20 mouse cellular contexts compared by ENCODE assay signal in the genomic region with DNA sequence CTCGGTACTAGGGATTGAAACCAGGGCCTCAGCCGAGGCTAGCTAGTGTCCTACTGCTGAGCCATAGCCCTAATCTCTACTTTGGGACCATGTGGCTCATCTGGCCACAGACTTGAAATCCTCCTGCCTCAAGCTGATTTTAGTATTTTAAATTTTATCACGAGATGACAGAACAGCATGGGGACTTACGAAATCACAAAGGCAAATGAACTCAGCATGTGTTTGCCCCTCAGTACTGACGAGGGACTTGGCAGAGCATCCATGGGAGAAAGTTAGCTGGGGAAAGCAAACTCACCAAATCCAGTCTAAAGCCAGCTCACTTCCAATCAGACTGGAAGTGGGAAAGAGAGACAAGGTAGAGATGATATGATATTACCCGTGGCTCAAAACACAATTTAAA. TPM values are rescaled to one million over a fixed set of nuclear protein-coding genes. Genes with fewer than 3 reads are reported as not detected.
A peak's percentile ranks its signal among the peaks of the same experiment; 100 is the strongest.
DNase-seq lines count a peak whose midpoint lies in the region; ATAC-seq and TF ChIP-seq lines count a peak whose summit lies in the region.
"Had no signal": no experiment of that assay in that cellular context is flagged by ENCODE, and none has a peak within 500 bp of the region (broad histone marks: within the 10 kb centered on the region; RNA-seq: fewer than 3 reads in every experiment).

No protein-coding gene starts in this region.

- H3K4me1 ChIP-seq in forebrain, postnatal 0 days (ENCODE audit: insufficient read depth): no peaks in the 10 kb centered on the region
- no peaks in the 10 kb centered on the region for H3K4me1 ChIP-seq in forebrain, embryonic 13.5 days
- H3K4me1 ChIP-seq in heart, embryonic 12.5 days (replicated peaks): no peaks in the 10 kb centered on the region; the same call in 1 of the 2 replicates
- H3K4me1 ChIP-seq: embryonic facial prominence, embryonic 13.5 days; hindbrain, embryonic 10.5 days; intestine, embryonic 15.5 days had no signal

- ATAC-seq in forebrain, postnatal 0 days: peak; percentile 77
- no peak for ATAC-seq in forebrain, embryonic 13.5 days
- no peak for ATAC-seq in heart, embryonic 12.5 days (ENCODE audit: insufficient number of reproducible peaks, low FRiP score)
- ATAC-seq: intestine, embryonic 15.5 days had no signal

- H3K4me3 ChIP-seq in forebrain, postnatal 0 days (ENCODE audit: low read depth, low read length): no peak overlapping the region
- no peak overlapping the region for H3K4me3 ChIP-seq in forebrain, embryonic 13.5 days
- no peak overlapping the region for H3K4me3 ChIP-seq in heart, embryonic 12.5 days
- H3K4me3 ChIP-seq: embryonic facial prominence, embryonic 13.5 days; gastrocnemius, adult 2 months; heart, adult 2 months; hindbrain, embryonic 10.5 days; intestine, embryonic 15.5 days had no signal

- H3K27ac ChIP-seq in forebrain, postnatal 0 days (ENCODE audit: low read depth, low read length): no peak overlapping the region
- no peak overlapping the region for H3K27ac ChIP-seq in forebrain, embryonic 13.5 days
- H3K27ac ChIP-seq in heart, embryonic 12.5 days (ENCODE audit: poor library complexity, severe bottlenecking): no peak overlapping the region
- H3K27ac ChIP-seq: embryonic facial prominence, embryonic 13.5 days; gastrocnemius, adult 2 months; heart, adult 2 months; hindbrain, embryonic 10.5 days; hindbrain, embryonic 14.5 days; intestine, embryonic 15.5 days had no signal

- no peaks in the 10 kb centered on the region for H3K27me3 ChIP-seq in forebrain, postnatal 0 days (ENCODE audit: insufficient read depth, low read length)
- H3K27me3 ChIP-seq in forebrain, embryonic 13.5 days: no peaks in the 10 kb centered on the region
- H3K27me3 ChIP-seq in heart, embryonic 12.5 days (replicated peaks): no peaks in the 10 kb centered on the region
- H3K27me3 ChIP-seq: embryonic facial prominence, embryonic 13.5 days; intestine, embryonic 15.5 days had no signal

- TF ChIP-seq CTCF in forebrain, postnatal 0 days (IDR thresholded peaks at IDR 0.05; ENCODE audit: low read depth): no peak

- WGBS in forebrain, postnatal 0 days: 55% methylated on average over 6 of the region's 6 CpGs
- 76% methylated on average over 6 of the region's 6 CpGs for WGBS in forebrain, embryonic 13.5 days
- WGBS in heart, embryonic 12.5 days: 62% methylated on average over 6 of the region's 6 CpGs

- no peaks in the 10 kb centered on the region for H3K9me3 ChIP-seq in forebrain, postnatal 0 days (ENCODE audit: low read length)
- H3K9me3 ChIP-seq in forebrain, embryonic 13.5 days (replicated peaks): no peaks in the 10 kb centered on the region
- no peaks in the 10 kb centered on the region for H3K9me3 ChIP-seq in heart, embryonic 12.5 days (replicated peaks)
- H3K9me3 ChIP-seq: embryonic facial prominence, embryonic 13.5 days; hindbrain, embryonic 10.5 days; intestine, embryonic 15.5 days had no signal

- DNase-seq in forebrain, postnatal 0 days: peak; percentile 48
- peak; percentile 31 to 34 for DNase-seq in heart, adult 9 months (ENCODE audit: low spot score in 2 of 2)
- DNase-seq in 3T3-L1 (ENCODE audit: low read depth, low spot score) (peak; percentile 60), adipocyte (ENCODE audit: low spot score) (peak; percentile 65)
- DNase-seq in adrenal gland, adult 8-10 months: no peak
- no peak for DNase-seq in ovary, adult 18-20 months (ENCODE audit: low spot score)
- DNase-seq: adrenal gland, postnatal 14 days; cerebellum, adult 11-12 months; cerebellum, adult 9-10 months; cerebellum, postnatal 25 days; gastrocnemius, adult 2 months; gastrocnemius, postnatal 36 days; kidney, adult 18-20 months had no signal

- H3K9ac ChIP-seq in forebrain, postnatal 0 days: no peak overlapping the region
- no peak overlapping the region for H3K9ac ChIP-seq in forebrain, embryonic 13.5 days
- no peak overlapping the region for H3K9ac ChIP-seq in heart, embryonic 12.5 days
- H3K9ac ChIP-seq: embryonic facial prominence, embryonic 13.5 days; hindbrain, embryonic 14.5 days; intestine, embryonic 15.5 days had no signal

- H3K4me2 ChIP-seq in forebrain, postnatal 0 days (ENCODE audit: low read depth): no peak overlapping the region
- H3K4me2 ChIP-seq in forebrain, embryonic 13.5 days: no peak overlapping the region
- H3K4me2 ChIP-seq in heart, embryonic 12.5 days: no peak overlapping the region
- H3K4me2 ChIP-seq: embryonic facial prominence, embryonic 13.5 days; hindbrain, embryonic 14.5 days; intestine, embryonic 15.5 days had no signal

- H3K36me3 ChIP-seq in forebrain, postnatal 0 days (ENCODE audit: insufficient read depth): no peaks in the 10 kb centered on the region
- peaks cover 48% of the 10 kb centered on the region for H3K36me3 ChIP-seq in forebrain, embryonic 13.5 days (ENCODE audit: poor library complexity, severe bottlenecking)
- no peaks in the 10 kb centered on the region for H3K36me3 ChIP-seq in heart, embryonic 12.5 days
- H3K36me3 ChIP-seq: embryonic facial prominence, embryonic 13.5 days; intestine, embryonic 15.5 days had no signal

RNA-seq across cellular contexts. Expression of gene Gldc, which starts 28.5 kb away (rescaled TPM):
- 10.5 and 12.7 TPM in 2 replicates for total RNA-seq in forebrain, postnatal 0 days (2014; rRNA removed)
- 6.0 and 8.2 TPM in 2 replicates for polyA plus RNA-seq in forebrain, postnatal 0 days (2015; fragmentation: Nextera tagmentation; extraction: Ambion mirVana)
- polyA plus RNA-seq in forebrain, embryonic 13.5 days (2015; fragmentation: Nextera tagmentation; extraction: Ambion mirVana): 23.5 and 25.2 TPM in 2 replicates
- 4.7 and 4.9 TPM in 2 replicates for polyA plus RNA-seq in heart, embryonic 12.5 days (2016; fragmentation: Nextera tagmentation; extraction: Ambion mirVana)
- total RNA-seq in adrenal gland, adult 8-10 months (2022): 1 to 10 TPM in 3 of 4 experiments, under 1 TPM in 1; 0.81 to 1.6 (median 1.2) TPM
- total RNA-seq: gastrocnemius, postnatal 36 days had no signal

Comparison
In these comparisons a context has a peak if more than half of its experiments do, and no peak if none do; other contexts are left out.
1. DNase-seq: peak in forebrain, postnatal 0 days (single experiment), heart, adult 9 months (2 of 2), 3T3-L1 (single experiment) and adipocyte (single experiment); none in adrenal gland, adult 8-10 months (single experiment) and ovary, adult 18-20 months (single experiment).